In the genomic region with DNA sequence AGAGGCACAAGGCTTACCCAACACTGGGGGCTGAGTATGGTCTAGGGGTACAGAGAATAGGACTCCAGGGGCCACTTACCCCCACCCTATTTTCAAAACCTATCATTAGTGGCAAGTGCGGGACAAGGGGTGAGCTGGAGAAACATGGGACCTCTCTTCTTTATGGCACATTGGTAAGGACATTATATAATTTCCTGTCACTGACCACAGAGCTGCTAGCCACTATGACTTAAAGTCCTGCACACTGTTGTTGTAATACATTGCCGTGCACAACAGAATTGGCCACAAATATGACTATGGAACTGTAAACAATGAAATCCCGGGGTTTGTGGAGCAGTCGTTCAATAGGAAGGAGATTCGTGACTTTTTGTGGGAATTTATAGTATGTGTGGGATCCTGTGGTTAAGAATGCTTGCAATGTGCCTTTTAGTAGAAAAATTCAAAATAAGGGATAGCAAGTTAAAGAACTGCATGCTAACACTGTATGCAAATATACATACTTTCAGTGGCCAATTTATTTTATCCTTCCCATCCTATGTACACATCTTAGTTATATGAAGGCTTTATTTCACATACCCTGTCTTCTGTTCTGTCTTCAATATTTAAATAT, we compare ENCODE assay signal across 29 mouse cellular contexts. TPM values are rescaled to one million over a fixed set of nuclear protein-coding genes. Genes with fewer than 3 reads are reported as not detected.
DNase-seq lines count a peak whose midpoint lies in the region; ATAC-seq lines count a peak whose summit lies in the region.
"Had no signal": no experiment of that assay in that cellular context is flagged by ENCODE, and none has a peak within 500 bp of the region (broad histone marks: within the 10 kb centered on the region; RNA-seq: fewer than 3 reads in every experiment).

No protein-coding gene starts in this region.

- 0 out of 2 replicates have a peak overlapping the region, but pooled peaks have one; percentile 35 for H3K27ac ChIP-seq in embryonic facial prominence, embryonic 10.5 days (replicated peaks)
- H3K27ac ChIP-seq in heart, embryonic 12.5 days (ENCODE audit: poor library complexity, severe bottlenecking) = no peak overlapping the region
- no peak overlapping the region for H3K27ac ChIP-seq in kidney, embryonic 14.5 days (ENCODE audit: low read depth, low read length)
- H3K27ac ChIP-seq: embryonic facial prominence, embryonic 12.5 days; embryonic facial prominence, embryonic 15.5 days; forebrain, embryonic 12.5 days; forebrain, embryonic 15.5 days; gastrocnemius, adult 2 months; heart, embryonic 13.5 days; hindbrain, embryonic 14.5 days; hindbrain, postnatal 0 days had no signal

- no peaks in the 10 kb centered on the region for H3K27me3 ChIP-seq in embryonic facial prominence, embryonic 10.5 days (replicated peaks; ENCODE audit: low read depth, poor library complexity, severe bottlenecking)
- no peaks in the 10 kb centered on the region for H3K27me3 ChIP-seq in heart, embryonic 12.5 days (replicated peaks)
- H3K27me3 ChIP-seq in kidney, embryonic 14.5 days (ENCODE audit: control insufficient read depth, insufficient read depth, low read length) = no peaks in the 10 kb centered on the region
- H3K27me3 ChIP-seq: CH12.LX; embryonic facial prominence, embryonic 12.5 days; embryonic facial prominence, embryonic 15.5 days; forebrain, embryonic 12.5 days; forebrain, embryonic 15.5 days; heart, embryonic 13.5 days had no signal

- no peak overlapping the region for H3K9ac ChIP-seq in heart, embryonic 12.5 days
- H3K9ac ChIP-seq in kidney, embryonic 14.5 days (ENCODE audit: low read depth, low read length) = no peak overlapping the region
- H3K9ac ChIP-seq: embryonic facial prominence, embryonic 12.5 days; embryonic facial prominence, embryonic 15.5 days; forebrain, embryonic 12.5 days; forebrain, embryonic 15.5 days; heart, embryonic 13.5 days; hindbrain, embryonic 14.5 days had no signal

- H3K36me3 ChIP-seq in embryonic facial prominence, embryonic 10.5 days (replicated peaks) = no peaks in the 10 kb centered on the region
- H3K36me3 ChIP-seq in heart, embryonic 12.5 days = no peaks in the 10 kb centered on the region
- H3K36me3 ChIP-seq in kidney, embryonic 14.5 days (ENCODE audit: control insufficient read depth, insufficient read depth, low read length) = no peaks in the 10 kb centered on the region
- H3K36me3 ChIP-seq: embryonic facial prominence, embryonic 12.5 days; embryonic facial prominence, embryonic 15.5 days; forebrain, embryonic 12.5 days; forebrain, embryonic 15.5 days; G1E; heart, embryonic 13.5 days had no signal

- no peak overlapping the region for H3K4me2 ChIP-seq in heart, embryonic 12.5 days
- H3K4me2 ChIP-seq in kidney, embryonic 14.5 days (replicated peaks; ENCODE audit: low read depth, low read length) = no peak overlapping the region
- H3K4me2 ChIP-seq: embryonic facial prominence, embryonic 12.5 days; embryonic facial prominence, embryonic 15.5 days; forebrain, embryonic 12.5 days; forebrain, embryonic 15.5 days; heart, embryonic 13.5 days; hindbrain, embryonic 14.5 days had no signal

- no peak overlapping the region for H3K4me3 ChIP-seq in embryonic facial prominence, embryonic 10.5 days
- H3K4me3 ChIP-seq in heart, embryonic 12.5 days = no peak overlapping the region
- no peak overlapping the region for H3K4me3 ChIP-seq in kidney, embryonic 14.5 days (ENCODE audit: low read length)
- H3K4me3 ChIP-seq: embryonic facial prominence, embryonic 12.5 days; embryonic facial prominence, embryonic 15.5 days; forebrain, embryonic 12.5 days; forebrain, embryonic 15.5 days; gastrocnemius, adult 2 months; heart, embryonic 13.5 days had no signal

- no peak for DNase-seq in frontal cortex, postnatal 25 days (ENCODE audit: low spot score in 2 of 2)
- peak; percentile 37 for DNase-seq in 416B (ENCODE audit: low read depth)
- no peak for DNase-seq in embryonic facial prominence, embryonic 10.5 days (ENCODE audit: low spot score)
- no peak for DNase-seq in neural tube, embryonic 10.5 days (ENCODE audit: extremely low spot score, low spot score)
- DNase-seq: B cell, adult 2 months; cerebellum, adult 11 months; cerebellum, adult 2 months; cerebellum, adult 9-11 months; cerebellum, postnatal 36 days; gastrocnemius, adult 2 months; gastrocnemius, postnatal 14 days; heart, adult 18-20 months; heart, postnatal 14 days; heart, postnatal 4 days had no signal

- ATAC-seq in frontal cortex, adult (ENCODE audit: low TSS enrichment) = peak; percentile 92
- ATAC-seq in megakaryocyte, adult 5-6 weeks (ENCODE audit: poor library complexity, severe bottlenecking) = peak; percentile 73
- ATAC-seq in heart, embryonic 12.5 days (ENCODE audit: insufficient number of reproducible peaks, low FRiP score) = no peak
- no peak for ATAC-seq in kidney, embryonic 14.5 days (ENCODE audit: low FRiP score, low TSS enrichment)
- ATAC-seq: forebrain, embryonic 15.5 days; hindbrain, postnatal 0 days; inflammation-experienced regulatory T-cells, adult 6 months; Patski had no signal

- H3K9me3 ChIP-seq in embryonic facial prominence, embryonic 10.5 days = no peaks in the 10 kb centered on the region
- no peaks in the 10 kb centered on the region for H3K9me3 ChIP-seq in heart, embryonic 12.5 days (replicated peaks)
- H3K9me3 ChIP-seq in kidney, embryonic 14.5 days (ENCODE audit: control insufficient read depth, low read length) = no peaks in the 10 kb centered on the region
- H3K9me3 ChIP-seq: embryonic facial prominence, embryonic 12.5 days; embryonic facial prominence, embryonic 15.5 days; forebrain, embryonic 12.5 days; forebrain, embryonic 15.5 days; G1E; heart, embryonic 13.5 days had no signal

- peaks cover 11% of the 10 kb centered on the region for H3K4me1 ChIP-seq in embryonic facial prominence, embryonic 10.5 days
- no peaks in the 10 kb centered on the region; the same call in 1 of the 2 replicates for H3K4me1 ChIP-seq in heart, embryonic 12.5 days (replicated peaks)
- H3K4me1 ChIP-seq in kidney, embryonic 14.5 days (ENCODE audit: control insufficient read depth, insufficient read depth, low read length) = no peaks in the 10 kb centered on the region
- H3K4me1 ChIP-seq: embryonic facial prominence, embryonic 12.5 days; embryonic facial prominence, embryonic 15.5 days; forebrain, embryonic 12.5 days; forebrain, embryonic 15.5 days had no signal

- 93% methylated on average over 5 of the region's 5 CpGs for WGBS in embryonic facial prominence, embryonic 10.5 days
- 87% methylated on average over 5 of the region's 5 CpGs for WGBS in heart, embryonic 12.5 days
- WGBS in kidney, embryonic 14.5 days = 92% methylated on average over 5 of the region's 5 CpGs

RNA-seq across cellular contexts. Expression of gene Pde7b, which starts 25.9 kb away (rescaled TPM):
- polyA plus RNA-seq in embryonic facial prominence, embryonic 10.5 days (2016; fragmentation: Nextera tagmentation; extraction: Ambion mirVana) = 1.7 and 2.8 TPM in 2 replicates
- total RNA-seq in megakaryocyte, adult 5-6 weeks (2015) = 5.2 and 7.4 TPM in 2 replicates
- total RNA-seq in megakaryocyte, adult 5-6 weeks (2017) = 3.8 and 6.7 TPM in 2 replicates
- 16.2 and 16.3 TPM in 2 replicates for polyA plus RNA-seq in heart, embryonic 12.5 days (2016; fragmentation: Nextera tagmentation; extraction: Ambion mirVana)
- polyA plus RNA-seq in kidney, embryonic 14.5 days (2014; fragmentation: Nextera tagmentation; extraction: Ambion mirVana) = 3.3 and 5.2 TPM in 2 replicates
- total RNA-seq: CH12.LX had no signal
- polyA plus RNA-seq: G1E had no signal

Comparison
In these comparisons a context has a peak if more than half of its experiments do, and no peak if none do; other contexts are left out.
1. ATAC-seq: peak in frontal cortex, adult (single experiment) and megakaryocyte, adult 5-6 weeks (single experiment); none in heart, embryonic 12.5 days (single experiment) and kidney, embryonic 14.5 days (single experiment).